Mouse (Mus musculus) liver, embryonic 12.5 days (tissue): ENCODE results near the gene Fndc11. TPM values are rescaled to one million over a fixed set of nuclear protein-coding genes. Genes with fewer than 3 reads are reported as not detected.
A peak's percentile ranks its signal among the peaks of the same experiment; 100 is the strongest.

Experiments
- ATAC-seq: fragments of 200-750 bp; cut with Nextera tagmentation; 2 replicates; pipeline ENCODE4 v1.8.0; 2017; ENCODE audit warnings: moderate number of reproducible peaks, mild to moderate bottlenecking, moderate library complexity
- H3K27ac ChIP-seq: fragments of 300-500 bp; sonication (generic); 2 replicates; pipeline ENCODE4 v1.5.1; 2016; ENCODE audit warnings: mild to moderate bottlenecking
- H3K27me3 ChIP-seq: fragments of 300-500 bp; sonication (generic); replicated peaks from 2 replicates; pipeline ENCODE4 v1.6.1; 2016; ENCODE audit warnings: mild to moderate bottlenecking, moderate library complexity
- H3K36me3 ChIP-seq: fragments of 300-500 bp; sonication (generic); 2 replicates; pipeline ENCODE4 v1.6.1; 2016; ENCODE audit warnings: mild to moderate bottlenecking, moderate library complexity
- H3K4me1 ChIP-seq: fragments of 300-500 bp; sonication (generic); 2 replicates; pipeline ENCODE4 v1.6.1; 2016
- H3K4me2 ChIP-seq: fragments of 300-500 bp; sonication (generic); 2 replicates; pipeline ENCODE4 v1.6.1; 2016; ENCODE audit warnings: mild to moderate bottlenecking, moderate library complexity
- H3K4me3 ChIP-seq: fragments of 300-500 bp; sonication (generic); 2 replicates; pipeline ENCODE4 v1.5.1; 2016; ENCODE audit warnings: mild to moderate bottlenecking, moderate library complexity
- H3K9ac ChIP-seq: fragments of 300-500 bp; sonication (generic); 2 replicates; pipeline ENCODE4 v1.6.1; 2016; ENCODE audit warnings: mild to moderate bottlenecking, moderate library complexity
- H3K9me3 ChIP-seq: fragments of 300-500 bp; sonication (generic); replicated peaks from 2 replicates; pipeline ENCODE4 v1.6.1; 2016; ENCODE audit warnings: mild to moderate bottlenecking, moderate library complexity
- WGBS: fragments of 180-500 bp; shearing (Covaris S2); methylation state at CpG from one replicate; pipeline ENCODE4 v1.1.7; 2016; ENCODE audit not compliant: insufficient replicate concordance; 5-methylcytosine and 5-hydroxymethylcytosine counted together
- polyA plus RNA-seq: library from polyadenylated mRNA; unstranded; fragments of >200 nt; fragmentation: Nextera tagmentation; extraction: Ambion mirVana; gene quantifications from 2 replicates; pipeline ENCODE4 v1.2.1, GENCODE M21; 2016

Fndc11 gene
- polyA plus RNA-seq, 1 experiment from 2014 or later = 0.11 TPM

- Histone ChIP-seq H3K4me2 (no peak overlapping the region), H3K9ac (no peak overlapping the region), H3K27me3 (peaks cover 30% of the 10 kb centered on the region), H3K9me3 (no peaks in the 10 kb centered on the region), H3K36me3 (no peaks in the 10 kb centered on the region), H3K4me3 (no peak overlapping the region), H3K27ac (no peak overlapping the region), H3K4me1 (peaks cover 12% of the 10 kb centered on the region)
- 54% methylated on average over 4 of the region's 4 CpGs for WGBS
- peak; percentile 78 for ATAC-seq
Observed at GRCm38 (mm10) chr2:181196628-181197300, 23.0 kb upstream of the Fndc11 start.

GRCm38 (mm10) chr2:181201606-181202005 is 18.2 kb upstream of the Fndc11 start:
- peaks cover 44% of the 10 kb centered on the region for H3K27me3 ChIP-seq
- no peak overlapping the region for H3K9ac ChIP-seq
- no peak for ATAC-seq
- no peak overlapping the region for H3K4me3 ChIP-seq
- no peak overlapping the region for H3K27ac ChIP-seq
- H3K9me3 ChIP-seq = no peaks in the 10 kb centered on the region
- WGBS = 48% methylated on average over 3 of the region's 3 CpGs
- no peaks in the 10 kb centered on the region for H3K36me3 ChIP-seq
- no peak overlapping the region for H3K4me2 ChIP-seq
- H3K4me1 ChIP-seq = peaks cover 29% of the 10 kb centered on the region

- Histone ChIP-seq H3K27ac (no peak within 1 kb of the TSS), H3K9me3 (no peaks in the 10 kb centered on the region), H3K4me1 (peaks cover 31% of the 10 kb centered on the region), H3K27me3 (peaks cover 52% of the 10 kb centered on the region), H3K9ac (no peak within 1 kb of the TSS), H3K36me3 (no peaks in the 10 kb centered on the region), H3K4me2 (no peak within 1 kb of the TSS), H3K4me3 (no peak within 1 kb of the TSS)
- no peak for ATAC-seq
- 73% methylated on average over 3 of the region's 3 CpGs for WGBS
Observed at GRCm38 (mm10) chr2:181202422-181202821, 17.4 kb upstream of the Fndc11 start, which contains the start of gene Ptk6. Gene Ptk6, minus strand, starts transcription at chr2:181202789.

GRCm38 (mm10) chr2:181202886-181203285 is 16.9 kb upstream of the Fndc11 start:
- peaks cover 31% of the 10 kb centered on the region for H3K4me1 ChIP-seq
- no peak overlapping the region for H3K4me3 ChIP-seq
- no peak overlapping the region for H3K9ac ChIP-seq
- no peaks in the 10 kb centered on the region for H3K36me3 ChIP-seq
- ATAC-seq = no peak
- no peaks in the 10 kb centered on the region for H3K9me3 ChIP-seq
- 70% methylated on average over 6 of the region's 6 CpGs for WGBS
- H3K27me3 ChIP-seq = peaks cover 53% of the 10 kb centered on the region
- H3K4me2 ChIP-seq = no peak overlapping the region
- H3K27ac ChIP-seq = no peak overlapping the region

GRCm38 (mm10) chr2:181205678-181206077 is 14.1 kb upstream of the Fndc11 start:
- 62% methylated on average over 5 of the region's 5 CpGs for WGBS
- H3K9ac ChIP-seq = 0 out of 2 replicates have a peak overlapping the region, but pooled peaks have one; percentile 25
- H3K4me1 ChIP-seq = peaks cover 31% of the 10 kb centered on the region
- H3K4me2 ChIP-seq = peak overlapping the region; percentile 67
- peaks cover 69% of the 10 kb centered on the region for H3K27me3 ChIP-seq
- peak overlapping the region; percentile 24 for H3K4me3 ChIP-seq
- H3K9me3 ChIP-seq = no peaks in the 10 kb centered on the region
- H3K36me3 ChIP-seq = no peaks in the 10 kb centered on the region
- peak; percentile 77 for ATAC-seq
- peak overlapping the region; percentile 75 for H3K27ac ChIP-seq

GRCm38 (mm10) chr2:181206118-181206517 is 13.7 kb upstream of the Fndc11 start:
- peak overlapping the region; percentile 24 for H3K4me3 ChIP-seq
- H3K27ac ChIP-seq = peak overlapping the region; percentile 75
- H3K4me2 ChIP-seq = peak overlapping the region; percentile 67
- peak; percentile 98 for ATAC-seq
- peaks cover 31% of the 10 kb centered on the region for H3K4me1 ChIP-seq
- H3K9ac ChIP-seq = 0 out of 2 replicates have a peak overlapping the region, but pooled peaks have one; percentile 25
- H3K36me3 ChIP-seq = no peaks in the 10 kb centered on the region
- WGBS = 39% methylated on average over 9 of the region's 9 CpGs
- no peaks in the 10 kb centered on the region for H3K9me3 ChIP-seq
- peaks cover 69% of the 10 kb centered on the region for H3K27me3 ChIP-seq

GRCm38 (mm10) chr2:181212389-181213020 is 7.3 kb upstream of the Fndc11 start:
- Histone ChIP-seq H3K27ac (no peak overlapping the region), H3K36me3 (no peaks in the 10 kb centered on the region), H3K9ac (no peak overlapping the region), H3K27me3 (peaks cover 81% of the 10 kb centered on the region), H3K4me3 (peak overlapping the region; percentile 40), H3K9me3 (no peaks in the 10 kb centered on the region), H3K4me2 (peak overlapping the region; percentile 65), H3K4me1 (peaks cover 28% of the 10 kb centered on the region)
- 5% methylated on average over 34 of the region's 34 CpGs for WGBS
- ATAC-seq = no peak

GRCm38 (mm10) chr2:181213021-181213445 is 6.8 kb upstream of the Fndc11 start, which contains the start of gene Srms:
Gene Srms, minus strand, starts transcription at chr2:181213185.
- H3K27me3 ChIP-seq = peaks cover 75% of the 10 kb centered on the region
- no peak within 1 kb of the TSS for H3K9ac ChIP-seq
- 3% methylated on average over 17 of the region's 17 CpGs for WGBS
- no peaks in the 10 kb centered on the region for H3K36me3 ChIP-seq
- no peaks in the 10 kb centered on the region for H3K9me3 ChIP-seq
- peak; percentile 58 for ATAC-seq
- H3K4me1 ChIP-seq = peaks cover 28% of the 10 kb centered on the region
- no peak within 1 kb of the TSS for H3K27ac ChIP-seq
- H3K4me3 ChIP-seq = peak within 1 kb of the TSS; percentile 40
- peak within 1 kb of the TSS; percentile 65 for H3K4me2 ChIP-seq

- H3K9ac ChIP-seq = no peak overlapping the region
- H3K4me1 ChIP-seq = peaks cover 48% of the 10 kb centered on the region
- no peak overlapping the region for H3K4me2 ChIP-seq
- WGBS = 68% methylated on average over 6 of the region's 6 CpGs
- H3K4me3 ChIP-seq = no peak overlapping the region
- H3K9me3 ChIP-seq = no peaks in the 10 kb centered on the region
- no peaks in the 10 kb centered on the region for H3K36me3 ChIP-seq
- no peak overlapping the region for H3K27ac ChIP-seq
- 0 out of 2 replicates have a peak, but pooled peaks have one; percentile 19 for ATAC-seq
- peaks cover 71% of the 10 kb centered on the region for H3K27me3 ChIP-seq
Observed at GRCm38 (mm10) chr2:181216037-181216436, 3.8 kb upstream of the Fndc11 start.

- Histone ChIP-seq H3K9me3 (no peaks in the 10 kb centered on the region), H3K4me1 (peaks cover 35% of the 10 kb centered on the region), H3K27me3 (peaks cover 53% of the 10 kb centered on the region), H3K4me2 (peak overlapping the region; percentile 58), H3K27ac (no peak overlapping the region), H3K9ac (no peak overlapping the region), H3K4me3 (no peak overlapping the region), H3K36me3 (no peaks in the 10 kb centered on the region)
- 27% methylated on average over 5 of the region's 5 CpGs for WGBS
- no peak for ATAC-seq
Observed at GRCm38 (mm10) chr2:181218881-181219485, 830 bp upstream of the Fndc11 start.

GRCm38 (mm10) chr2:181220361-181220760 is 548 bp downstream of the Fndc11 start:
- no peaks in the 10 kb centered on the region for H3K36me3 ChIP-seq
- no peak for ATAC-seq
- peak overlapping the region; percentile 58 for H3K4me2 ChIP-seq
- no peak overlapping the region for H3K27ac ChIP-seq
- 21% methylated on average over 2 of the region's 2 CpGs for WGBS
- no peak overlapping the region for H3K9ac ChIP-seq
- peak overlapping the region; percentile 21; the same call in 1 of the 2 replicates for H3K4me3 ChIP-seq
- peaks cover 31% of the 10 kb centered on the region for H3K4me1 ChIP-seq
- H3K27me3 ChIP-seq = peaks cover 42% of the 10 kb centered on the region
- no peaks in the 10 kb centered on the region for H3K9me3 ChIP-seq

- no peak overlapping the region for H3K27ac ChIP-seq
- WGBS = 65% methylated on average over 2 of the region's 2 CpGs
- no peak overlapping the region for H3K4me2 ChIP-seq
- no peak overlapping the region for H3K4me3 ChIP-seq
- H3K9me3 ChIP-seq = no peaks in the 10 kb centered on the region
- H3K9ac ChIP-seq = no peak overlapping the region
- H3K4me1 ChIP-seq = peaks cover 8% of the 10 kb centered on the region
- peaks cover 21% of the 10 kb centered on the region for H3K27me3 ChIP-seq
- H3K36me3 ChIP-seq = peaks cover 15% of the 10 kb centered on the region
- ATAC-seq = no peak
Observed at GRCm38 (mm10) chr2:181224994-181225393, 5.2 kb downstream of the Fndc11 start.
